Mouse (Mus musculus) cerebellum, adult 2 months (tissue): ENCODE results near the gene Ush2a. TPM values are rescaled to one million over a fixed set of nuclear protein-coding genes. Genes with fewer than 3 reads are reported as not detected.

Experiments
- DNase-seq, 2 experiments: peaks; one replicate each; pipeline ENCODE4 v3.0.0; 2021
- H3K27ac ChIP-seq: fragments of 200-500 bp; 2 replicates; pipeline ENCODE4 v1.5.1; 2012; ENCODE audit warnings: low read length, control low read depth, inconsistent platforms; ENCODE audit not compliant: insufficient read depth
- H3K27me3 ChIP-seq: fragments of 200-500 bp; 2 replicates; pipeline ENCODE4 v1.6.1; 2012; ENCODE audit warnings: inconsistent platforms, mild to moderate bottlenecking, low read length, moderate library complexity; ENCODE audit not compliant: control insufficient read depth, insufficient read depth
- H3K4me1 ChIP-seq: fragments of 200-500 bp; 2 replicates; pipeline ENCODE4 v1.6.1; 2011; ENCODE audit warnings: low read length; ENCODE audit not compliant: control insufficient read depth, insufficient read depth
- H3K4me3 ChIP-seq: fragments of 200-500 bp; replicated peaks from 2 replicates; pipeline ENCODE3; 2011; ENCODE audit warnings: mild to moderate bottlenecking, low read depth, low read length, control low read depth; ENCODE audit not compliant: insufficient read depth
- CTCF ChIP-seq: fragments of 200-500 bp; IDR thresholded peaks from 2 replicates; pipeline ENCODE4 v1.5.1; 2011; ENCODE audit warnings: low read depth, mild to moderate bottlenecking, control low read depth, low read length, moderate library complexity, borderline replicate concordance; ENCODE audit not compliant: insufficient read depth
- POLR2A ChIP-seq: fragments of 200-500 bp; IDR thresholded peaks from 2 replicates; pipeline ENCODE4 v1.6.1; 2011; ENCODE audit warnings: low read length, control low read depth, borderline replicate concordance; ENCODE audit not compliant: insufficient read depth
- WGBS: fragments of 180-500 bp; shearing (Covaris S2); methylation state at CpG from one replicate; pipeline ENCODE4 v1.1.7; 2018; 5-methylcytosine and 5-hydroxymethylcytosine counted together
- polyA plus RNA-seq: library from polyadenylated mRNA; depleted of rRNA; stranded (reverse); fragments of >200 nt; gene quantifications from 2 replicates; pipeline ENCODE4 v1.2.3, GENCODE M21; 2012

Gene Ush2a
- polyA plus RNA-seq, 1 experiment: 0.07 TPM

DNA sequence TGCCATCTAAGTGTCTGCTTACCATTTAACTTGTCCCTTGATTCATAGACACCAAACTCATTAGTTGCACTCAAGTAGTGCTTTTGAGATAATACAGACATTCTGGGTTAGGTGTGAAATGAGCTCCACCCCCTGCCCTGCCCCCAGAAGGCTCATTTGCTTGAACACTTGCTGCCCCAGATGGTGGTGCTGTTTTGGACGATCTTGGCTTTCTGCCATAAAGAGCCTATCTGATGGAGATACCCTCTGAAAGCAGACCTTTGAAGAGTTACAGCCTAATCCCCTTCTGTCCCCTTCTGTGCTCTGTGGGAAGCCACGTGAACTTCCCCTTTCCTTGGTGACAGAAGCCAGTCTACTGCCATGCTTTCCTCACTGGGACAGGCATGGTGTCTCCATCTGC is 297.1 kb downstream of the Ush2a start:
- no peak overlapping the region for H3K27ac ChIP-seq
- no peak for DNase-seq
- H3K4me3 ChIP-seq: no peak overlapping the region
- no peak for TF ChIP-seq CTCF
- TF ChIP-seq POLR2A: no peak
- no peaks in the 10 kb centered on the region for H3K27me3 ChIP-seq
- 19% methylated on average over 2 of the region's 2 CpGs for WGBS
- H3K4me1 ChIP-seq: no peaks in the 10 kb centered on the region

DNA sequence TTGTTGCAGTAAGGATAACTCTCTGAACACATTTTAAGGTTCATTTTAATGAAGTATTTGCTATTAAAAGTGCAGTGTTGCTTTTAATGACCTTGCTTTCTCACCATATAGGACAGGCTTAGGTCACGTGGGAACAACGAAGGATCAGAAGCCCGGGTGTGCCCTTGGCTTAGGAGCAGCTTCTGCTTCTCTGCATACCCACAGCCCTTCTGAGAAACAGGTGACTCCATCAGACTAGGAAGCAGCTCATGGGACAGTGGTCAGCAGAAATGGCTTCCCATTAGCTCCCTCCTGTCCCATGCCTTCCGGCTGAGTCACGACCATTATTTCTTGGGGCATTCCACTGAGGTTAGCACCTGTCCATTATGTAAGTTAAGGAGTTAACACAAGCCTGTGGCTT is 304.4 kb downstream of the Ush2a start:
- TF ChIP-seq CTCF: no peak
- no peak for TF ChIP-seq POLR2A
- Histone ChIP-seq H3K27ac (no peak overlapping the region), H3K27me3 (no peaks in the 10 kb centered on the region), H3K4me1 (no peaks in the 10 kb centered on the region), H3K4me3 (no peak overlapping the region)
- DNase-seq: no peak
- 94% methylated on average over 5 of the region's 5 CpGs for WGBS

DNA sequence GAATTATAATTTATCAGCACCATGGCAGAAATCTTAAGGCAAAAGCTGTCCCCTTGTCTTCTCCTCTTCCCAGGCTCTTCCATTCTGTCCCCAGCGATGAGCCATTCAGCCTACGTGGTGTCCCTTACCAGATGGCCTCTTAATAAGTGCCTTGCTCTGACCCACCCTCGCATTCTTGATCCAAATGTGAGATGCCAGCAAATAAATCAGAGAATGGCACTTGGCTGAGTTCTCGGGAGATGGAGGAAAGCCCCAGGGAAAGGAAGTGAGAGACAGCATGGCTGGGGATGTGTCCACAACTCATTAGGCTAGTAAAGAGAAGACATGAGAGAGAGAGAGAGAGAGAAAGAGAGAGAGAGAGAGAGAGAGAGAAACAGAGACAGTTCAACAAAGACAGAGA is 305.7 kb downstream of the Ush2a start:
- TF ChIP-seq CTCF: no peak
- TF ChIP-seq POLR2A: no peak
- Histone ChIP-seq H3K4me1 (no peaks in the 10 kb centered on the region), H3K27ac (no peak overlapping the region), H3K4me3 (no peak overlapping the region), H3K27me3 (no peaks in the 10 kb centered on the region; the same call in 1 of the 2 replicates)
- no peak for DNase-seq
- WGBS: 16% methylated on average over 4 of the region's 4 CpGs

DNA sequence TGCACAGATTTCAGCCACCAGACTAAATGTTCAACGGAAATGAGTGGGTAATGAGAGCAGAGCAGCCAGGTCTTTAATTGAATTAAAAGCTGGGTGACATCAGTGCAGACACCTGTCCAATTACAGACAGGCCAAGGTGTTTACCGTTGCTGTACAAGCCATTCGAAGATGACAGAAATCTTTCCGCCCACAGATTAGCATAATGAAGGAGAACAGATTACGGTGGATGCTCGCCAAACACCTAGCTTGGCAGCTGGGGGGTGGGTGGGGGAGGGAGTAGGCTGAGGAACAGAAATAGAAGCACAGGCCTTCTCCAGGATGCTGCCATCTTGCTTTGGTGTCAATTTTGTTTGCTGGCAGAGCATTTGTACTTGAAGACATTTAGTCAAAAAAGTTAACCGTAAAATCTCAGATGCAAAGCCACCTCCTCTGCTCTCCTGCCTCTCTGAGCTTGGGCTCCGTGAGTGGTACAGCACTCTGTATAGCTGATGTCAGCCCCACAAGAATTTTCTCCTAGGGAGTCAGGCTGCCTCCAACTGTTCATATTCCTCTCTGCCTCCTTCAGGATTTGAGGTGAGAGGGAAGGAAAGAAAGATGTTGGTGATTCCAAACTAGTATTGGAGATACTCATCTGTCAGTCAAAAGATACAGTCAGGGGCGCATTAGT is 306.6 kb downstream of the Ush2a start:
- WGBS: 30% methylated on average over 9 of the region's 9 CpGs

DNA sequence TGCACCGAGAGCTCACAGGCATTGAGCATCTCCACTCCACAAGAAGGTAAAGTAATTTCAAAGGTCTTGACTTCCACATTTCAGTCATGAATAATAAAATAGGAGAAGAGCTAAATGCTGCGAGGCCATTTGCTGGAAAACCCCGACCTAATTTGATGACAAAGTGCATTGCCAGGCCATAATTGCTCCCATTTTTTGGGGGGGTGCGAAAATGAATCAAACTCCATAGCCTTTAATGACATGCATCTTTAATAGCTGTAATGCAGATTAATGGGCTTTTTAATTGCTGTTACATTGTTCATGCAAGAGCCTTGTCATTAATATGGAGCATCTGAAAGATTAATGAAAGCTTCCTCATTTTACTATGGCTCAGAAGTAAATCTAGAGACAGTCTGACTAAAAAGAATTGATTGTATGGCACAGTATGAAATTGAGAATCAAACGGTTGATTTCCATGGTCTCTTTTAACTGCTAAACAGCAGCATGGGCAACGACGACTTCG is 314.5 kb downstream of the Ush2a start:
- H3K27ac ChIP-seq: no peak overlapping the region
- TF ChIP-seq POLR2A (no peak), CTCF (no peak)
- no peak overlapping the region for H3K4me3 ChIP-seq
- no peaks in the 10 kb centered on the region; the same call in 1 of the 2 replicates for H3K27me3 ChIP-seq
- WGBS: 54% methylated on average over 8 of the region's 8 CpGs
- no peaks in the 10 kb centered on the region for H3K4me1 ChIP-seq
- no peak for DNase-seq

More for the DNA sequence above, 306.6 kb downstream of the Ush2a start:
- H3K4me1 ChIP-seq: no peaks in the 10 kb centered on the region
- peak in 1 of 2 experiments; percentile 20 for DNase-seq
- TF ChIP-seq CTCF (no peak), POLR2A (no peak)
- no peaks in the 10 kb centered on the region; the same call in 1 of the 2 replicates for H3K27me3 ChIP-seq
- no peak overlapping the region for H3K4me3 ChIP-seq
- no peak overlapping the region for H3K27ac ChIP-seq

DNA sequence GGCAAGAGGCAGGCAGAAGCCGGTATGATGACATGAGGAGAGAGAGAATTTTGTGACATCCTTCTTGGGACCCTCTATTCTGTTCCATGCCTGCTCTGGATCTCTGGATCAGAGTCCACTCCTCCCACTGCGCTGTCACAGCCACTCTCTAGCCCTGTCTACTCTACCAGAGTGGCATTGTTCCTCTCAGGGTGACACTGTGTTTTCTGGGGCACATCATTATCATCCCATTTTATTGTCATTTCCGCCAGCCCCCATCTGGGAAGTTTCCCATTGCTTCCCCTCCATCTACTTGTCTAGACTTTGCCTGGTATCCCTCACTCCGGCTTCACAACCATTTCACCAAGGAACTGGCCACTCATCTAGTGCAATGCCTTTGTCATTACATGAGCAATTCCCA is 315.6 kb downstream of the Ush2a start:
- TF ChIP-seq CTCF: no peak
- TF ChIP-seq POLR2A: no peak
- H3K27me3 ChIP-seq: no peaks in the 10 kb centered on the region
- 83% methylated on average over 4 of the region's 4 CpGs for WGBS
- H3K4me1 ChIP-seq: no peaks in the 10 kb centered on the region
- DNase-seq: no peak
- H3K27ac ChIP-seq: no peak overlapping the region
- no peak overlapping the region for H3K4me3 ChIP-seq

DNA sequence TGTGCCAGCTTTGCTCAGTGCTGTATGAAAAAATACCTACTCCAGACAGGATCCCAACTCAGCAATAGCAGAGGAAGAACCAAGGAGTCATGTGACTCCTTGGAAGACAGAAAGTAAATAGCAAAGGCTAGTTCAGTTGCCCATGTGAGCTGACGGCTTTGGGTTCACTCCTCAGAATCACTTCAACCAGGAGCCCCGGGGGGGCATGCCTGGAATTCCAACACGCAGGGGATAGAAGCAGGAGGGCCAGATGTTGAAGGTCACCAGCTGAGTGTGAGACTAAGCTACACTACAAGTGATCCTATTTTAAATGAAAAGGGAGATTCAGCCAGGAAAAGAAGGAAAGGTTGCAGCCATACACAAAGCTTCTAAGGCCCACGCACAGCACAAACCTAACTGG is 319.3 kb downstream of the Ush2a start:
- Histone ChIP-seq H3K4me3 (no peak overlapping the region), H3K27ac (no peak overlapping the region), H3K4me1 (no peaks in the 10 kb centered on the region), H3K27me3 (no peaks in the 10 kb centered on the region)
- no peak for TF ChIP-seq CTCF
- no peak for TF ChIP-seq POLR2A
- 61% methylated on average over 4 of the region's 4 CpGs for WGBS
- DNase-seq: no peak

GRCm38 (mm10) chr1:188595251-188595650 is 333.4 kb downstream of the Ush2a start:
- WGBS: 80% methylated on average over 4 of the region's 4 CpGs
- TF ChIP-seq POLR2A (no peak), CTCF (no peak)
- Histone ChIP-seq H3K27me3 (no peaks in the 10 kb centered on the region), H3K4me3 (no peak overlapping the region), H3K4me1 (no peaks in the 10 kb centered on the region), H3K27ac (no peak overlapping the region)
- DNase-seq: no peak
